Mouse (Mus musculus) adrenal gland, postnatal 4 days (tissue): ENCODE measurements around the gene Cox8b. TPM values are rescaled to one million over a fixed set of nuclear protein-coding genes. Genes with fewer than 3 reads are reported as not detected.

Source experiments
- DNase-seq, 2 experiments: peaks; one replicate each; pipeline ENCODE4 v3.0.0; 2021 to 2022; ENCODE audit warnings: low spot score in 2 of 2, mixed read lengths in 2 of 2
- long read RNA-seq, 2 experiments: library from polyadenylated mRNA; stranded (forward); transcript quantifications; one replicate each; pipeline ENCODE4 v2.0.0; 2021
- total RNA-seq, 2 experiments: library from RNA; stranded (reverse); gene quantifications; 2 replicates each; pipeline ENCODE4 v1.2.3; 2021

Gene Cox8b
- total RNA-seq = 100 to 1,000 TPM; 183 to 297 TPM
- long read RNA-seq, experiment 1, transcript Cox8b-201 (2 exons, 360 nt) = major isoform, 220 of 228 reads
- long read RNA-seq, experiment 1, partial matches to known transcripts = 6 of 228 reads
- long read RNA-seq, experiment 1, other reads (novel, unspliced or antisense) = 2 of 228 reads
- long read RNA-seq, experiment 2, transcript Cox8b-201 (2 exons, 360 nt) = major isoform, 113 of 125 reads
- long read RNA-seq, experiment 2, partial matches to known transcripts = 9 of 125 reads
- long read RNA-seq, experiment 2, other reads (novel, unspliced or antisense) = 3 of 125 reads

DNA sequence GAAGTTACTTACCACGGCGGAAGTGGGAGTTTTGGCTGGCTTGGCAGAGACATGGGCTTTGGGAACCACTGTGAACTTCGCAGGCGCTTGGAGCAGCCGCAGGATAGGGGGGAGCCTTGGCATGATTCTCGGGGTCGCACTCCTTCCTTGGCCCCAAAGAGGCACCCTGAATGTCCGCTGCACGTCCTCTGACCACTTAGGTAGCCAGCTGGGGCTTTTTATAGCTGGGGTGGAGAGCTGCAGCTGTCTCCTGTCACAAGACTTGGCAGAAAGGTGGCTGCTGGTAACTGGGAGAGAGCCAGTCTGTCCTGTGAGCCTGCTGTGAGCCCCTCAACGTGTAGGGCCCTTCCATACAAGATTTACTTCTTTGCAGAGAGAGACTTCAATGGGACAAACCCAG is at the start of gene Cox8b:
Gene Cox8b, minus strand, starts transcription at position 227 of the 400 bp plus-strand sequence.
- DNase-seq = no peak

DNA sequence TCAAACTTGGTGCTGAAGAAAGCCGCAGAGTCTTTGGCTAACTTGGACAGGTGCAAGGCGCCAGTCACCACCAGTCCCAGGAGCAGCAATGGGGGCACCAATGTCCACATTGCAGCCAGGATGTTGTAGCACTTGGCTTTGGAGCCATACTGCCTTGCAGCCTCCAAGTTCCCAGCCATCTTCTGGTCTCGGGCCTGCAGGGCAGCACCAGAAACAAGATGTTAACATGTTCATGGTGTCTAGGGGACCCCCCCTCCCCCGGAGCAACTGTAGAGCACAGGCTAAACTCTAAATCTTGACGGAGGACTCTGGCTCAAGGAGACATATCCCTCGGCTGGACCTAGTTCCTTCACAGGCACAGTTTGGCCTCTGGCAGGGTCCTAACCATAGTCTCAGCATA is 49.0 kb upstream of the Cox8b start:
- no peak for DNase-seq

DNA sequence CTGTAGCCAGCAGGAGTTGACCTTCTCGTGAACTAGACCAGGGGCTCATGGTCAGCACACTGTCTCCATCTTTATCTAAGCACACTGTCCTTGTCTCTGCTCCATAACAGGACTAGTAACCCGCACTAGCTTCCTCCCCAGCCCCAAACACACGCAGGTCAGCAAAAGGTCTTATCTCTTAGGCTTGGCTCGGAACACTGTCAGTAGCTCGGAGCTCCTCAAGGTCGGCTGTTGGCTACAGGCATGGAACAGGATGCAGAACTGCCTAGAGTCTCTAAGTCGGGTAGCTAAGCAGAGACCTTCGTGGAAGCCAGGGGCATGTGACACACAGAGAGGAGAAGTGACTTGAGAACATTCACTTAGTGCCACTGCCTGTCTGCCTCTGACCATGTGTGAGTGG is 47.9 kb upstream of the Cox8b start:
- no peak for DNase-seq

DNA sequence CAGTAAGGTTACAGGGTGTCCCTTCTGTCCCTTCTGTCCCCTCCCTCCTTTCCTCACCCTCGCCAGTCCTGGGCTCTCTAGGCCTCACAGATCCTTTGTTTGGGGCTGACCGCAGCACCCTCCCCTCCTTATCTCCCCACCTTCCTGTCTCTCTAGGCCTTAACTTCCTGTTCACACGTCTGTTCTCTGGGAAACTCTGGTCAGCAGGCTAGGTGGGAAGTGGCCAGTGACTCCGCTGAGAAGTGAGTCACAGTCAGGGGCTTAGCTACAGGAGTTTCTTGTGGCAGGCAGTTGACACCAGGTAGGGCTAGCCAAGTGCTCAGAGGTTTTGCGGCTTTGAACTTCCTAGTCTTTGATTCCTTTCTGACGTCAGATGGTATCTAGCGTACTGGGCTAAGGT is 46.7 kb upstream of the Cox8b start:
- no peak for DNase-seq

DNA sequence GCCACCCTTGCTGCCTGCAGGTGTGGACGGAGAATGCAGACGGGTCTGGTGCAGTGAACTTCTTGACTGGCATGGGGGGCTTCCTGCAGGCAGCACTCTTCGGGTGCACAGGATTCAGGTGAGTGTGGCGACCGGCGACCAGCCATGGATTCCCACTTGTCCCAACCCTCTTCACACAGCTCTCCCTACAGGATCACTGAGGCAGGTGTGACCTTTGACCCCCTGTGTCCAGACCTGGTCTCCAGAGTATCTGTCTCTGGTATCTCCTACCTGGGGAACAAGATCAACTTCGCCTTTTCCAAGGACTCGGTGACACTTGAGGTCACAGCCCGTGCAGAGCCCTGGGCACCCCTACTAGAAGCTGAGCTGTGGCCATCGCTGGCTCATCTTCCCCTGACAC is 46.1 kb upstream of the Cox8b start:
- no peak for DNase-seq

DNA sequence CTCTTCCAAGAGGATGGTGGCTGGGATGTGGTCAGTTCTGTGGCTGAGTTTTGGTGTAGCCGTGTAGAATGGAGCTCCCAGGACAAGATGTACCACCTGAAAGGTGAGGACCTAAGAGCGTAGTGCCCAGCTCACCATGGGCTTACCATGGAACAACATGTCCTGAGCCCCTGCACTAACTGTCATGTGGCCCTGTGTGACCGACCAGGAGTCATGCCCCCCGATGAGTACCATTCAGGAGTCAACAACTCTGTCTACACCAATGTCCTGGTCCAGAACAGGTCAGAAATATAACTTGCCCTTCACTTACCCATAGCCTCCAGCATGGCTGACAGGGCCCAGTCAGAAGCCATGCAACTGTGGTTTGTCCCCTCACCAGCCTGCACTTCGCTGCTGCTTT is 45.0 kb upstream of the Cox8b start:
- no peak for DNase-seq

DNA sequence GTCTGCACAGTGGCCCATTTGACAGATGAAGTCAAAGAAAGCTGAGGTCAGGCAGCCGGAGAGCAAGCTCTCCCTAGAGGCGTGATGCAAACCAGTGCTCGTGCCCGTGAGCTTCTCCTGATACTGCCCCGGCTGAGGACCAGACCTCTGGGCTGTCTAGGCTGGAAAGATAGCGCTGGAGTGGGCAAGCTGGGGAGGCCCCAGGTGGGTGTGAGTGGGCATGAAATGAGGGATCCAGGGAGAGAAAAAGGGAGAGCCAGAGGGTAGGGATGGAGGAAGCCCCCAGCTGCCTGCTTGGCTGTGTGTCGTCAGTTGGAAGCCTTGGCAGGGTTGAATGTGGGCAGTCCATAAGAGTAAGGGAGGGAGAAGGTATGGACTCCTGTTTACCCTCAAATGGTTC is 44.0 kb upstream of the Cox8b start:
- no peak for DNase-seq

DNA sequence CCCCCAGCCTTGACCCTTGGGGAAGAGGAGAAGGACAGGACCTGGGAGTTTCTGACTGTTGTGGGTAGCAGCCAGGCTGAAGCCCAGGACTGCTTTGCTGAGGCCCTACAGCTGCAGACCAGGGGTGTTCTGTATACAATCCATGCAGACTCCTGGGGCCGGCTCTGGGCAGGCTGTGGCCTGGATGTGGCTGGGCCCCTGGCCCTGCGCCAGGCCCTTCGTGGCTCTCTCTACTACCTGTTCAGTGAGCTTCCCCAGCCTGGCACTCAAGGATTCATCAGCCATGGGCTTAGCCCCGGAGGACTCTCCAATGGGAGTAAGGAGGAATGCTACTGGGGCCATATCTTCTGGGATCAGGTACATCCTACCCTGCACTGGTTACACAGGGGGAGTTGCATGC is 43.1 kb upstream of the Cox8b start:
- no peak for DNase-seq

DNA sequence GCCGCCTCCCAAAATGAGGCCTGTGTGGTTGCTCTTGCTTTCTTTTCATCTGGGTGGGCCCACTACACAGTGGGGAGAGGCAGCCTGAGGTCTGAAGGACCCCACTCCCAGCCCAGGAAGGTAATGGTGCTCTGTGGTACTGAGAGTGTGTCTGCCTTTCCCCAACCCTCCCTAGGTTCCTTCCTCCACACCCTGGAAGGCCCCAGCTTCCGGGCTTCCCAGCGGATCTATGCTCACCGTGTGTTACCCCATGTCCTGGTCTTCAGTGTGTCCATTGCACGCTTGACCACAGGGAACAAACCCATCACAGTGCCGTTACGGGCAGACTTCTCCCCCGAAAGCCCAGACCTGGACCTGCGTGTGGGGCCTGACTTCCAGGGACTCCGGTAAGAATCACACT is 42.6 kb upstream of the Cox8b start:
- DNase-seq = no peak

DNA sequence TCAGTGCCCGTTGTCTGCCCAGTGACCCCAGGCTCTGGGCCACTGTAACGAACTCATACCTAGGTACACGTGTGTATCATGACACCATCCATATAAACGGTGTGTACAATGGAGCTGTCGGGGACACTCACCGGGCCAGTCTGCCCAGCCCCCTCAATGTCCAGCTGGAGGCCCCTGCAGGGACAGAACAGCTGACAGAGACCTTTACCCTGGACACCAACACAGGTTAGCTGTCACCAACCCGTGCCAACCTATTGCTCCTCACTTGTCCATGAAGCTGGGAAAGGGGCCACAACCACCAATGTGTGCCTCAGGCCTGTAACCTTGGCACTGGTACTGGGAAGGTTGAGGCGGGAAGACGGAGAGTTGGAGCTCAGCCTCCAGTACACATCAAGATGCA is 42.1 kb upstream of the Cox8b start:
- no peak for DNase-seq

DNA sequence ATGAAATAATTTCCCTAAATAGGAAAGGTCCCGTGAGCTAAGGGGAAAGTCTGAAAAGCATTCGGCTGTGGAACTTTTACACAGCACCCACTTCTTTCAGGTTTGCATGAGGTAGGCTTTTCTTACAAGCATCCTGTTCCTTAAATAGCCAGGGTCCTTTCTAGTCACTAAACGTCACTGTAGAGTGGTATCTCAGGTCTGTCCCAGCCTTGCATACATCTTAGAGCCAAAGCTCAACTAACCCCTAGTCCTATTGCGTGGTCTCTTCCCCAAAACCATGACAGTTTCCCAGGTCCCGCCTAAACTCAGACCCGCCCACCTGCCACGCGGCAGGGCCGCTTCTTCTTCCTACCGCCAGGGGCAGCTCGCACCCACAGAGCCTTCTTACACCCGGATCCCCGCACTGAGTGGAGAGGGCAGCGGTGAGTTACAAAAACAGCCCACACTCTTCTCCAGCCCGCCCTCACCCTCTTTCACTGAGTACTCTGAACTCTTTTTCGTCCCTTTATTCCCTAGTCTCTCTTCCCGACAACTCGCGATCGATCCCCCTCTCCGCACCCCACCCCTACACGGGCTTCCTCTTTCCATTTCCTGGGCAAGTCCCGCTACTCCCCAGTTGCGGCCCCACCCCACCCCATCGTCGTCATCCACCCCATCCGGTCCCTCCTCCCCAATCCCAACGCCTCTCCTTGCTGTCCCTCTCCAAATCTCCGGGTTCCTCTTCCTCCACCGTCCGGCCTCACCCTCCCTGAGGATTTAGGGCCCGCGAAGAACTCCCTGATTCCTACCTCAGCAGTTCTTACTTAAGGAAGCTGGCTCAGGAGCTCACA is 41.2 kb upstream of the Cox8b start, which contains the start of gene Pgghg:
Gene Pgghg, plus strand, starts transcription at position 170 of the 830 bp plus-strand sequence.
- DNase-seq = peak; percentile 64 to 79

DNA sequence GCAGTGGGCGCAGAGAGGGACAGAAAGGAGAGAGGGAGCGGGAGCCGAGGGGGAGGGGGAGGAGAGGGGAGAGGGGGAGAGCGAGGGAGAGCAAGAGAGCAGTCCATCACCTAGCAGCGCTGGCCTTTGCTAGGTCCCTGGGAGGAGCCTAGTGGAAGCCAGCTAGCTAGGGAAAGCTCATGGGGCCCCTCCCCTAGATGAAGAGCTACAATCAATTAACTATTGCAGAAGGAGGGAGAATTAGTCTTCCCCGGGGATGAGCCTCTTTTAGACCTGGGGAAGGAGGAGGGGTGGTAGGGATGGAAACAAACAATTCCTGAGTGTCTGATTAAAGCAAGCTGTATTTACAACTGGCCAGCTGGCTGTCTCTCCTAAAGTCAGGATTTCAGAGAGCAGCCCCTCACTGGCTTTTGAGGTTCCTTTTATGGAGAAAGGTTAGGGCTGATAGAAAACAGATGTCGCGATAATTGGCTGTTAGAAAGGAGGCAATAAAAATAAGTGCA is 39.5 kb upstream of the Cox8b start:
- no peak for DNase-seq

DNA sequence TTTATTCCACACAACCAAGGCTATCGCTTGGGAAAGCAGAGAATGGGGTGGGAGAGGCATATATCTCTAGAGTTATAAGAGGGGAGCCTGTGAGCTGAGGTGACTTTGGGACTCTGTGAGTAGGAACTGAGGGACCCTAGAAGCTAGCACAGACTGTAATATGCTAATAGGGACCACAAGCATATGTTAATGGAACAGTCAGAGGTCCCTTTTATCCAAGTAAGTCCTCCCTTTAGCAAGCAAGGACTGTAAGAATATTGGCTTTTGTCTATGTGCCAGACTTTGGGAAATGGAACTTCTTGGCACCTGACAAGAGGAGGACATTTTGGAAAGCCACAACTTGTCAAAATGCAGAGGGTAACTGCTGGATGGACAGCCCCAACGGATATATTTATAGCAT is 38.6 kb upstream of the Cox8b start:
- DNase-seq = no peak

DNA sequence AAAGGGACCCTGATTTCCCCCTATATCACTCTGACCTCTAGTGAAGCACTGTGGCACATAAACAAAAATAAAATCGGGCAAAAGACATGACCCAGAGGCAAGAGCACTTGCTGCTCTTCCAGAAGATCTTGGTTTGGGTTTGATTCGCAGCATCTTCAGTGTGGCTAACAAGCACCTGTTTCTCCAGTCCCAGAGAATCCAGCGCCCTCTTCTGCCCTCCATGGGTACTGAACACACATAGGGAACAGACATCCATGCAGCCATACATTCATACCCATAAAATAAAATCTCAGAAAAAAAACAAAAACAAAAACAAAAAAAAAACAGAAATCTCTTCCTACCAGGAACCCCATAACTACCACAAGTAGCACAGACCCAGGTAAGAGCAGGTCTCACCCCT is 38.2 kb upstream of the Cox8b start:
- no peak for DNase-seq

DNA sequence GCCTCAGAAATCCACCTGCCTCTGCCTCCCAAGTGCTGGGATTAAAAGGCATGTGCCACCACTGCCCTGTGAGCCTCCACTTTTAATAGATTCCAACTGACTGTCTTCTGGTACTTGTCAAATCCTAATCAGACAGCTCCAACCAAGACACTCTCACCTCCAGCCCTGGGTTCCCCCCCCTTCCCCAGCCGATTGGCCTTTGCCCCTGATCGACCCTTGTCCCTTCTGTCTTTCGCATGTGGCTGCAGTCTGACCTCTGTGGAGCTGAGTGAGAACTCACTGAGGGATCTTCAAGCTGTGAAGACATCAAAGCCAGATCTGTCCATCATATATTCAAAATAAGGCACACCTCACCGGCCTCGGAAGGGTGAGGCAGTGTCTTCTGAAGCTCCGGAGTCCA is 26.9 kb upstream of the Cox8b start:
- DNase-seq = no peak

DNA sequence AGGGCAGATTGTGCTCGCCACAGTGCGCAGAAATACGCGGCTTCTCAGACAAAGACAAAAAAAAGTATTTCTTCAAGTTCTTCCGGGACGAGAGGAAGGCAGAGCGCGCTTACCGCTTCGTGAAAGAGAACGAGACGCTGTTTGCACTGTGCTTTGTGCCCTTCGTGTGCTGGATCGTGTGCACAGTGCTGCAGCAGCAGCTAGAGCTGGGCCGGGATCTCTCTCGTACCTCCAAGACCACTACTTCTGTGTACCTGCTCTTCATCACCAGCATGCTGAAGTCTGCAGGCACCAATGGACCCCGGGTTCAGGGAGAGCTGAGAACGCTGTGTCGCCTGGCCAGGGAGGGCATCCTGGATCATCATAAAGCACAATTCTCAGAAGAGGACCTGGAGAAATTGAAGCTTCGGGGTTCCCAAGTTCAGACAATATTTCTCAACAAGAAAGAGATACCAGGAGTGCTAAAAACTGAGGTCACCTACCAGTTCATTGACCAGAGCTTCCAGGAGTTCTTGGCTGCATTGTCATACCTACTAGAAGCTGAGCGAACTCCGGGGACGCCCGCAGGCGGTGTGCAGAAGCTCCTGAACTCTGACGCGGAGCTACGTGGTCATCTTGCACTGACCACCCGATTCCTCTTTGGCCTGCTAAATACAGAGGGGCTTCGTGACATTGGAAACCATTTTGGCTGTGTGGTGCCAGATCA is 23.0 kb upstream of the Cox8b start:
- DNase-seq = no peak

DNA sequence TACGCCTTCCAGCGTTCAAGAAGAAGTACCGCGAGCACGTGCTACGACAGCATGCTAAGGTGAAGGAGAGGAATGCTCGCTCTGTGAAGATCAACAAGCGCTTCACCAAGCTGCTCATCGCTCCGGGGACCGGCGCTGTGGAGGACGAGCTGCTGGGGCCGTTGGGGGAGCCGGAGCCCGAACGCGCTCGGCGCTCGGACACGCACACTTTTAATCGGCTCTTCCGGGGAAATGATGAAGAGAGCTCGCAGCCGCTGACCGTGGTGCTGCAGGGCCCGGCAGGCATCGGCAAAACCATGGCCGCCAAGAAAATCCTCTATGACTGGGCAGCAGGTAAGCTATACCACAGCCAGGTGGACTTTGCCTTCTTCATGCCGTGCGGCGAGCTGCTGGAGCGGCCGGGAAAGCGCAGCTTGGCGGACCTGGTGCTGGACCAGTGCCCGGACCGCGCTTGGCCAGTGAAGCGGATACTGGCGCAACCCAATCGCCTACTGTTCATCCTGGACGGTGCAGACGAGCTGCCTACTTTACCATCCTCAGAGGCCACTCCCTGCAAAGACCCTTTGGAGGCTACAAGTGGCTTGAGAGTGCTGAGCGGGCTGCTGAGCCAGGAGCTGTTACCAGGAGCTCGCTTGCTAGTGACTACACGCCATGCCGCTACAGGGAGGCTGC is 22.3 kb upstream of the Cox8b start:
- DNase-seq = no peak

DNA sequence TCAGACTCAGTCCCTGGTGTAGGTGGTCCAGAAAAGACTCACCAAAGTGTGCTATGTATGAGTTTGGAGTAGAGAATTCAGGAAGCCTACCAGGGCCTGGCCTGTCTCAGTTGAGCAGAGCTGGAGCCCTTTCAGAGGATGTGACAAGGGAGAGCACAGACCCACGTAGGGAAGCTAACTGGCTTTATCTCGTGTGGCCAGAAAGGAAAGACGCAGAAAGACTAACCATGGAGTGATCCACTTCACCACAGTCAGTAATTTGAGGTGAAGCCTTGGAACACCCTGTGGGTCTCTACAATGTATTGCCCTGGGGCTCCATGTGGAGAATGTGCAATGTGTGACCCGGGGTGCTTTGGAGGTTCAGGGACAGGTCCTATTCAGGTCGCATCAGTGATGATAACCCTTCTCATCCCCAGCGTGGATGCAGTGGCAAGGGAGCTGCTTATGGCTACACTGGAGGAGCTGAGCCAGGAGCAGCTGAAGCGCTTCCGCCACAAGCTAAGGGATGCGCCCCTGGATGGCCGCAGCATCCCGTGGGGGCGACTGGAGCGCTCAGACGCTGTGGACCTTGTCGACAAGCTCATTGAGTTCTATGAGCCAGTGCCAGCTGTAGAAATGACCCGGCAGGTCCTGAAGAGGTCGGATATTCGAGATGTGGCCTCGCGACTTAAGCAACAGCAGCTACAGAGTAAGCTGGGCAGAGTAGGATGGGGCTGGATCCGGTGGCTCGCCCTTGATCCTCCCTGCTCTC is 21.2 kb upstream of the Cox8b start:
- DNase-seq = no peak

DNA sequence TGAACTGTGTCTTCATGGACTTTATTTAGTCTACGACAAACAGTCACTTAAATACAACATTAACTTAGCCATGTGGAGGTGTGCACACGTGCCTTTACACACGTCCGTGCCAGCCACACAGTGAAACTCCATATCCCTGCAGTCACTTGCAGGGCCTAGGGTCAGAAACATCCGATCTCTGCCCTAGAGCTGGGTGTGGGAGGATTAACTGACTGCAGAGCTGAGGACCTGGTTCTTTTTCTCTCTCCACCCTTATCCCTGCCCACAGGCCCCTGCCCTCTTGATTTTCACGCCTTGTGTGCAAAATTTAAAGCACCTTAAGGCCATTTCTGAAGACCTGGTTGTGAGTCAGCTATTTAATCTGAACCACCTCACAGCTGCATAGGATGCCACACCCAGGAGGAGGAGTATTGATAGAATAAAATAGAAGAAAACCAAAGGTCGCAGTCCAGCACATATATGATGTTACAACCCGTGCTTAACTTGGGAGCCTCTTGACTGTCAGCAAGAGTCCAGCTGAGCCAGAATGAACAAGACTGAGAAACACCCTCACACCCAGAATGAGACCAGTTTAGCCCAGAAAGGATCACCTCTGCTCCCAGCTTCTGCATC is 20.3 kb upstream of the Cox8b start, which contains the start of gene Nlrp6:
Gene Nlrp6, plus strand, starts transcription at position 485 of the 612 bp plus-strand sequence.
- DNase-seq = no peak

DNA sequence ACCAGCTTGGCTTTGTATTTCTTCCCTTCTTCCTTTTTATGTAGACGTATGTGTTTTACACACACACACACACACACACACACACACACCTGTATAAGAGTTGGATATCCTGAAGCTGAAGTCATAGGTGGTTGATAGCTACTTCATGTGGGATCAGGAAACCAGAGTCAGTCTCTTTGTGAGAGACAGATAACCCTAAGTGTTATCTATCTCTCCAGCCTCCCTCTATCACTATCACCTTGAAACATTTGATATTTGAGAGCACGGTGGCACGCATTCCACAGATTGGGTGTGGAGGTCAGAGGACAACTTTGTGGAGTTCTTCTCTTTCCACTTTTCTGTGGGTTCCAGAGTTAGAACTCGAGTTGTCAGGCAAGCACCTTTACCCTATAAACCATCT is 19.7 kb upstream of the Cox8b start:
- no peak for DNase-seq
